Mouse (Mus musculus) B cell, adult 67 days (primary cell): ENCODE measurements around the gene Vmn1r80. TPM values are rescaled to one million over a fixed set of nuclear protein-coding genes. Genes with fewer than 3 reads are reported as not detected.

Source experiments
- total RNA-seq, 2 experiments: library from RNA; stranded (reverse); gene quantifications; 4 replicates each; pipeline ENCODE4 v1.2.4; 2023

Vmn1r80 gene
- not detected for total RNA-seq

GRCm38 (mm10) chr7:12188986-12189385 is at the start of gene Vmn1r80:
Gene Vmn1r80 (plus strand): TSS chr7:12189286.

GRCm38 (mm10) chr7:12149957-12150356 is 39.1 kb upstream of the Vmn1r80 start, which contains the start of gene Vmn1r78:
Gene Vmn1r78 (plus strand): TSS chr7:12150257.

GRCm38 (mm10) chr7:12170979-12171378 is 18.1 kb upstream of the Vmn1r80 start, which contains the start of gene Vmn1r79:
Gene Vmn1r79 (plus strand): TSS chr7:12171279.

Other genes starting within 250 kb of the Vmn1r80 start
- gene Vmn1r77, start 152.5 kb upstream of the Vmn1r80 start, total RNA-seq, result not detected
- gene Vmn1r78, start 39.0 kb upstream of the Vmn1r80 start, total RNA-seq, result not detected
- gene Vmn1r79, start 18.0 kb upstream of the Vmn1r80 start, total RNA-seq, result not detected
- gene Vmn1r81, start 79.0 kb downstream of the Vmn1r80 start, total RNA-seq, result not detected
- not detected for gene Vmn1r82, start 111.1 kb downstream of the Vmn1r80 start, total RNA-seq
- gene Vmn1r83, start 140.2 kb downstream of the Vmn1r80 start, total RNA-seq, result under 1 TPM in 1 of 2 experiments, not detected in 1; 0.21 TPM
- not detected for gene Vmn1r84, start 180.0 kb downstream of the Vmn1r80 start, total RNA-seq
- gene Zfp551, start 233.5 kb downstream of the Vmn1r80 start, total RNA-seq, result 1 to 10 TPM; 3.3 to 3.8 TPM